Mouse (Mus musculus): ENCODE measurements around the gene Map3k15. TPM values are rescaled to one million over a fixed set of nuclear protein-coding genes. Genes with fewer than 3 reads are reported as not detected.

Map3k15 gene
- 0.45 TPM in 2 replicates for polyA plus RNA-seq (2012; rRNA removed)

GRCm38 (mm10) chrX:159988002-159988960 lies at the start of gene Map3k15:
Gene Map3k15 (plus strand): TSS chrX:159988433.

DNA sequence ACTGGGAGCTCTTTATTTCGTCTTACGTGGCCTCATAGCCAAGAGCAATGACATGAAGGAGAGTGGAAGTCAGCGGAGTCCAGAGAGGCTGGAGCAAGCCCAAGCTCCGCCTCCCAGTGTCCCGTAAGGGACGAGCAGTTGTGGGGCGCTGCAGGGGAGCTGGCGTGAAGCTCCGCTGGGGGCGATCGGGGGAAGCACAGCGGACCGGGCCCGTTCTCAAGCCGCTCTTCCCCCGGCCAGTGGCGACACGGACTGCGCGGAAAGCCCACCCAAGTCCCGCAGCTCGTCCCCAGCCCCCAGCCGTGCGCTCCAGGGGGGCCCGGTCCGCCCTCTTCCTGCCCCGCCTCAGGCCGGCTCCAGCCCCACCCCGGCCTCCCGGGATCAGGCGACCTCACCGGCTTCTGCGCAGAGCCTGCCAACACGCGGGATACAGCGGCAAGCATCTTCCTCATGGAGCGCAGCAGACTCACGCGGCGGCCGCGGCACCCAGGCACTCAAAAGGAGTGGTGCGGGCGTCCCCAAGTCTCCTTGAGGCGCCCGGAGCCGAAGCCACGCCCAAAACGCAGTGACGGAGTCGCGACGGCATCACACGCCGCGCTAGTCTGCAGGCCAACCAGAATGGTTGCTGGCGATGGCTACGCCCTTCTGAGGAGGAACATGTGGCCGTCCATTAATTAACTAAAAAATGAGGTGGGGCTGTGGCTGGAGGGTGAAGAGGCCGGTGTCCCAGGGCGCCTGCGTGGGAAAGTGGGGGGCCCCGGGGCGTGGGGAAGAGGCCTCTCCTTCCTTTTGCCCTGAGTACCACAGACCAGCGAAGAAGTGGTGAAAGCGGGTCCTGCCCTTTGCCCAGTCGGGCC lies 149.9 kb downstream of the Map3k15 start, which contains the start of gene Pdha1:
Pdha1 (minus strand) TSS at position 553 of the 857 bp plus-strand sequence.

Other genes with a start within 250 kb of the Map3k15 start
- 52.5 and 65.7 TPM in 2 replicates for gene Pdha1, start 150.0 kb downstream of the Map3k15 start, polyA plus RNA-seq (2012; rRNA removed)

Data from colon, adult 2 months (tissue).